Mouse (Mus musculus) embryonic facial prominence, embryonic 14.5 days (tissue): ENCODE data around the gene Max. TPM values are rescaled to one million over a fixed set of nuclear protein-coding genes. Genes with fewer than 3 reads are reported as not detected.

Experiments used
- ATAC-seq: fragments of 200-750 bp; cut with Nextera tagmentation; 2 replicates; pipeline ENCODE4 v1.8.0; 2017; ENCODE audit warnings: low read depth, moderate number of reproducible peaks, moderate TSS enrichment
- DNase-seq: peaks from one replicate; pipeline ENCODE4 v3.0.0-alpha.2; 2015; ENCODE audit warnings: low spot score
- H3K27ac ChIP-seq: fragments of 300-500 bp; sonication (generic); replicated peaks from 2 replicates; pipeline ENCODE4 v1.5.1; 2014; ENCODE audit warnings: low read depth, mild to moderate bottlenecking, low read length, moderate library complexity
- H3K27me3 ChIP-seq: fragments of 300-500 bp; sonication (generic); replicated peaks from 2 replicates; pipeline ENCODE4 v1.6.1; 2014; ENCODE audit warnings: low read length; ENCODE audit not compliant: control insufficient read depth, insufficient read depth
- H3K36me3 ChIP-seq: fragments of 300-500 bp; sonication (generic); 2 replicates; pipeline ENCODE4 v1.6.1; 2014; ENCODE audit warnings: low read length, mixed read lengths; ENCODE audit not compliant: control insufficient read depth, insufficient read depth
- H3K4me1 ChIP-seq: fragments of 300-500 bp; sonication (generic); 2 replicates; pipeline ENCODE4 v1.6.1; 2014; ENCODE audit warnings: antibody characterized with exemption, low read length; ENCODE audit not compliant: control insufficient read depth, insufficient read depth
- H3K4me2 ChIP-seq: fragments of 300-500 bp; sonication (generic); 2 replicates; pipeline ENCODE4 v1.6.1; 2014; ENCODE audit warnings: low read depth, mild to moderate bottlenecking, low read length, moderate library complexity, mixed read lengths
- H3K4me3 ChIP-seq: fragments of 300-500 bp; sonication (generic); 2 replicates; pipeline ENCODE4 v1.5.1; 2014; ENCODE audit warnings: low read depth, mild to moderate bottlenecking, low read length
- H3K9ac ChIP-seq: fragments of 300-500 bp; sonication (generic); 2 replicates; pipeline ENCODE4 v1.6.1; 2014; ENCODE audit warnings: low read depth, mild to moderate bottlenecking, low read length, moderate library complexity, mixed read lengths
- H3K9me3 ChIP-seq: fragments of 300-500 bp; sonication (generic); 2 replicates; pipeline ENCODE4 v1.6.1; 2016; ENCODE audit warnings: low read length; ENCODE audit not compliant: control insufficient read depth
- WGBS: fragments of 180-500 bp; shearing (Covaris S2); extraction: QIAGEN DNeasy Blood & Tissue Kit; methylation state at CpG from one replicate; pipeline ENCODE4 v1.1.7; 2014; 5-methylcytosine and 5-hydroxymethylcytosine counted together
- polyA plus RNA-seq: library from polyadenylated mRNA; unstranded; fragments of >200 nt; fragmentation: Nextera tagmentation; extraction: Ambion mirVana; gene quantifications from 2 replicates; pipeline ENCODE4 v1.2.1, GENCODE M21; 2014

Gene Max
- polyA plus RNA-seq, 1 experiment from 2014 or later = 39.3 TPM

GRCm38 (mm10) chr12:76948185-76948584 is 13.8 kb downstream of the Max start:
- Histone ChIP-seq H3K9ac (no peak overlapping the region), H3K36me3 (peaks cover 94% of the 10 kb centered on the region), H3K27me3 (no peaks in the 10 kb centered on the region), H3K4me2 (no peak overlapping the region), H3K4me3 (no peak overlapping the region), H3K27ac (no peak overlapping the region), H3K9me3 (no peaks in the 10 kb centered on the region), H3K4me1 (no peaks in the 10 kb centered on the region)
- ATAC-seq (no peak), DNase-seq (no peak)
- 94% methylated on average over 2 of the region's 2 CpGs for WGBS

- Histone ChIP-seq H3K4me3 (no peak overlapping the region), H3K4me2 (no peak overlapping the region), H3K27ac (no peak overlapping the region), H3K9me3 (no peaks in the 10 kb centered on the region), H3K36me3 (peaks cover 92% of the 10 kb centered on the region), H3K27me3 (no peaks in the 10 kb centered on the region), H3K4me1 (no peaks in the 10 kb centered on the region), H3K9ac (no peak overlapping the region)
- ATAC-seq (no peak), DNase-seq (no peak)
- 99% methylated on average over 3 of the region's 3 CpGs for WGBS
Measured at GRCm38 (mm10) chr12:76947487-76947886, 14.5 kb downstream of the Max start.

DNA sequence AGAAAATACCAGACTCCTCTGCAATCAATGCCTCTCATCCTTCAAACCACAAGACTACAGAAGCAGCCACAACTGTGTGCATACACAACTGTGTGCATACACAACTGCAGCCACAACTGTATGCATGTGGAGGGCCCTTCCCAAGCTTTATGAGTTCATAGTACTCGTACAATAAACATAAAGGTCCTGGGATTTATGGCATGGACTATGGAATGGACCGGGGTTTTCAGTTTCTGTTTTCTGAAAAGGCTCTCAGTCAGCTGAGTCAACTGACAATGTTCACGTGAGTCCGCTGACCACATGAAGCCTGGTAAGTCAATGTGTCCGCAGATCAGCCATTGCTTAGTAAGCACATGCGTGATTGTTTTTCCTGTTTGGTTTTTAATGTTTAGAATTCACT is 18.5 kb downstream of the Max start:
- no peak overlapping the region for H3K9ac ChIP-seq
- no peaks in the 10 kb centered on the region for H3K9me3 ChIP-seq
- H3K4me3 ChIP-seq = no peak overlapping the region
- no peaks in the 10 kb centered on the region for H3K4me1 ChIP-seq
- no peak for DNase-seq
- 87% methylated on average over 6 of the region's 6 CpGs for WGBS
- H3K36me3 ChIP-seq = peaks cover 92% of the 10 kb centered on the region
- no peak for ATAC-seq
- no peak overlapping the region for H3K27ac ChIP-seq
- no peaks in the 10 kb centered on the region for H3K27me3 ChIP-seq
- no peak overlapping the region for H3K4me2 ChIP-seq

GRCm38 (mm10) chr12:76943046-76943445 is 19.0 kb downstream of the Max start:
- Histone ChIP-seq H3K36me3 (peaks cover 94% of the 10 kb centered on the region), H3K9me3 (no peaks in the 10 kb centered on the region), H3K4me2 (no peak overlapping the region), H3K4me3 (no peak overlapping the region), H3K4me1 (no peaks in the 10 kb centered on the region), H3K27ac (no peak overlapping the region), H3K27me3 (no peaks in the 10 kb centered on the region), H3K9ac (no peak overlapping the region)
- ATAC-seq = no peak
- no peak for DNase-seq
- 69% methylated on average over 3 of the region's 3 CpGs for WGBS

GRCm38 (mm10) chr12:76942476-76942875 is 19.5 kb downstream of the Max start:
- Histone ChIP-seq H3K4me1 (no peaks in the 10 kb centered on the region), H3K9ac (no peak overlapping the region), H3K27me3 (no peaks in the 10 kb centered on the region), H3K4me3 (no peak overlapping the region), H3K36me3 (peaks cover 94% of the 10 kb centered on the region), H3K9me3 (no peaks in the 10 kb centered on the region), H3K27ac (no peak overlapping the region), H3K4me2 (no peak overlapping the region)
- DNase-seq = no peak
- 55% methylated on average over 2 of the region's 2 CpGs for WGBS
- no peak for ATAC-seq

DNA sequence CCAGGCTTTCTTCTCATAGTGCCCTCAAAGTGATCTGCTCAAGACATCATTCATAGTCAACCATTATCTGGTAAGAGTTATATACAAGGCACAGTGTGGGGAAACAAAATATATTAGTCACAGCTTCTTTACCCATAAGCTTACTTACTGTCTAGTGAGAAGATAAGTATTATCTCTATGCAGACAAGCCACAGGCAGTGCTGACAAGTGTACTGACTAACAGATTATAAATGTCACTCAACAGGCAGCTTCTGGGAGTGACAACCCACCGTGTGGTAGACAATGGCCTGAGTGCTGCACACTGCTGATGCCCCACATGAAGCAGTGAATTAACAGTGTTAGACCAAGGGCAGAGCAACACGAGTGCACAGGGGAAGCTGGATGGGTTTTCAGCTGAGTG is 20.5 kb downstream of the Max start:
- no peak overlapping the region for H3K4me2 ChIP-seq
- 73% methylated on average over 2 of the region's 2 CpGs for WGBS
- no peak overlapping the region for H3K27ac ChIP-seq
- H3K9ac ChIP-seq = no peak overlapping the region
- H3K4me1 ChIP-seq = no peaks in the 10 kb centered on the region
- H3K4me3 ChIP-seq = no peak overlapping the region
- H3K36me3 ChIP-seq = peaks cover 94% of the 10 kb centered on the region
- no peaks in the 10 kb centered on the region for H3K9me3 ChIP-seq
- no peaks in the 10 kb centered on the region for H3K27me3 ChIP-seq
- DNase-seq (no peak), ATAC-seq (no peak)

DNA sequence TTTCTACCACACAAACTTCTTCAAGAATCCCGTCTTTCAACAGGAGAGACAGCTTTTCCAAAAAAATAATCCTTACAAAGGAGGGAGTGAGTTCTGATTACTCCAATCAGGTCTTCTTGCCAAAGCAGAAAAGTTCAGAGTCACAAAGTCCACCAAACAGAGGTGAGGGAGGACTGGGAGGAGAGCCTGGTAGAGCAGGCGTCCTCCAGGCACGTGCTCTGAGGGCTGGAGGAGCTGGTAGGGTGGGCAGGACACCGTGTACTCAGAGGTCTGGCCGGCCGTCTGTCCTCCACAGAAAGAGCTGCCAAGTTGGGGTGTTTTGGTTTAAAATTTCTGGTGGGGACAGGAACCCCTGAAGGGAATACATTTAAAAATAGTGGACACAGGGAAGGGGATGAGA is 24.0 kb downstream of the Max start:
- Histone ChIP-seq H3K4me2 (no peak overlapping the region), H3K9me3 (no peaks in the 10 kb centered on the region), H3K4me1 (no peaks in the 10 kb centered on the region), H3K4me3 (no peak overlapping the region), H3K27me3 (no peaks in the 10 kb centered on the region), H3K9ac (no peak overlapping the region), H3K27ac (no peak overlapping the region), H3K36me3 (peaks cover 72% of the 10 kb centered on the region)
- WGBS = 95% methylated on average over 6 of the region's 6 CpGs
- DNase-seq = no peak
- ATAC-seq = no peak

GRCm38 (mm10) chr12:76936211-76936610 is 25.8 kb downstream of the Max start:
- Histone ChIP-seq H3K36me3 (peaks cover 55% of the 10 kb centered on the region), H3K9me3 (no peaks in the 10 kb centered on the region), H3K27me3 (no peaks in the 10 kb centered on the region), H3K27ac (no peak overlapping the region), H3K4me1 (no peaks in the 10 kb centered on the region), H3K4me3 (no peak overlapping the region), H3K9ac (no peak overlapping the region), H3K4me2 (no peak overlapping the region)
- no peak for DNase-seq
- 93% methylated on average over 10 of the region's 10 CpGs for WGBS
- no peak for ATAC-seq

DNA sequence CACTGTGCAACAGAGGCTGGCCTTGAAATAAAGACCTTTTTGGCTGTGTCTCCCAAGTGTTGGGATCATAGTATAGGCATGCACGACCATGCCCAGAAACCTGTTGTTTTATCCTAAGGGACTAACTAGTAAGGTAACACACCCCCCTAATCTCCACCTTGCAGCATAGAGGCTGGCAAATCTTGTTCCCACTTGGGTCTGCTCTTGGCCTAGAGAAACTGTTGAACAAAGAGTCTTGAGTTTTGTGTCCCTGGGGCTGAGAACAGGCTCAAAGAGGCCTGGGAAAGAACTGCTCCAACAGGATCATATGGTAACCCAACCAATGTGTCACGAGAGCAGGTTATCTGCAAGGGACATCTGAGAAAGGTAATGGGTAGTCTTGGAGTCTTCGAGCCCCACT is 27.6 kb downstream of the Max start:
- Histone ChIP-seq H3K4me3 (no peak overlapping the region), H3K27ac (no peak overlapping the region), H3K9me3 (no peaks in the 10 kb centered on the region), H3K9ac (no peak overlapping the region), H3K36me3 (peaks cover 37% of the 10 kb centered on the region), H3K4me2 (no peak overlapping the region), H3K4me1 (no peaks in the 10 kb centered on the region), H3K27me3 (no peaks in the 10 kb centered on the region)
- WGBS = 88% methylated on average over 3 of the region's 3 CpGs
- ATAC-seq = no peak
- DNase-seq = no peak
